Mouse (Mus musculus): ENCODE data around the gene Diexf. TPM values are rescaled to one million over a fixed set of nuclear protein-coding genes. Genes with fewer than 3 reads are reported as not detected.

Diexf gene
- total RNA-seq, 2 experiments from 2014 or later, result 6.0 to 7.6 TPM

GRCm38 (mm10) chr1:193142517-193143062 is 12.5 kb upstream of the Diexf start:
- intact Hi-C loops (cut with DNase I), result no loop called here
- no peak for DNase-seq

- intact Hi-C loops (cut with DNase I), result no loop called here
Measured at GRCm38 (mm10) chr1:193141118-193141517, 11.0 kb upstream of the Diexf start.

DNA sequence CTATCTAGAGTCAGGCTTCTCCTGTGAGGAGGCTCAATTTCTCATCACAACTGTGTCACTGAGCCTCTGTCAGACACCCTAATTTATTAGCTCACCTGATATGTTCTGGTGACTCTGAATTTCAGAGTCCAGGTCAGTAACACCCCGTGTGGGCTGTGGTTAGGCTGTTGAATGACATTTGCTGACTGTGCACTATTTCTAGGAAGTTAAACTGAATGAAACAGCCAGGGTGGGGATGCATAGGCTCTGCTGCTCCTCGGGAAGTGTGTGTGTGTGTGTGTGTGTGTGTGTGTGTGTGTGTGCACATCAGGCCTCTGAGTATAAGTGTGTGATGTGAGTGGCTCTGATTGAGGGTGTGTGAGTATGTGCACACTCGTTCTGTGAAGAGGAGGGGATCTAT is 8.6 kb upstream of the Diexf start:
- no peak for DNase-seq
- intact Hi-C loops (cut with DNase I), result no loop called here

More at GRCm38 (mm10) chr1:193141118-193141517, 11.0 kb upstream of the Diexf start:
- no peak for DNase-seq

DNA sequence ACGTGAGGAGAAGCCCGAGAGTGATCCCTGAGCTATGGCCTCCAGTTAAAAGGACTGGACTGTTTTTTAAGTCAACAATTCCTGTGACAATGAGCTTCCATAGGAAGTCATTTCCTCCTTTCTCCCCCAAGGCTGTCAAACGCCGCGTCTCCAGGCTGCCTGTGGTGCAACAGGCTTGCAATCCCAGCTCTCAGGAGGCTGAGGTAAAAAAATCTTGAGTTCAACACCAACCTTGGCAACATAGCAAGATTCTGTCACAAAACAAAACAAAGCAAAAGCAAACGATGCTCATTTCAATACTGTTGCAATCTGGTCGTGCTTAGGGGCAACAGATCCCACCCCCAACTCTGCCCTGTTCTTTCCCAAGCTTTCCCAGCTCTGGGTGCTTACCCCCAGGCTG is 8.0 kb upstream of the Diexf start:
- DNase-seq, result no peak
- intact Hi-C loops (cut with DNase I), result no loop called here

- no peak for DNase-seq
- intact Hi-C loops (cut with DNase I), result no loop called here
Measured at GRCm38 (mm10) chr1:193133726-193134125, 3.7 kb upstream of the Diexf start.

DNA sequence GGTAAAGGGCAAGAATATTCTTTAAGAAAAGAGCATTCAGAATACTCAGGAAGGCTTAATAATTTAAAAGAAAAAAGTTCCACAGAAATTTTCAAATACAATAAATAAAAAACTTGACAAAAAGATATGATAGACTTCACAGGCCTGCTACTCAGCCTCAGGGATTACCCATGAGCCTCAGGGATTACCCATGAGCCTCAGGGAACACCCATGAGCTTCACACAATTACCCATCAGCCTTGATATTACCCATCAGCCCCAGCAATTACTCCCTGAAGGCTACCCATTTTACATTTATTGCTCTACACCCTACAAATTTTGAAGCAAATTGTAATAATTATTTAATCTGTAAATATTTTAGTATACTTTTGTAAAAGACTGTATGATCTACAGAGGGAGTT is 2.3 kb upstream of the Diexf start:
- no peak for DNase-seq
- intact Hi-C loops (cut with DNase I), result no loop called here

GRCm38 (mm10) chr1:193131311-193131948 is 1.4 kb upstream of the Diexf start:
- no peak for DNase-seq
- intact Hi-C loops (cut with DNase I), result no loop called here

GRCm38 (mm10) chr1:193130839-193131238 is 767 bp upstream of the Diexf start:
- intact Hi-C loops (cut with DNase I), result no loop called here
- no peak for DNase-seq

GRCm38 (mm10) chr1:193130456-193130825 is 369 bp upstream of the Diexf start:
- no peak for DNase-seq
- intact Hi-C loops (cut with DNase I), result no loop called here

DNA sequence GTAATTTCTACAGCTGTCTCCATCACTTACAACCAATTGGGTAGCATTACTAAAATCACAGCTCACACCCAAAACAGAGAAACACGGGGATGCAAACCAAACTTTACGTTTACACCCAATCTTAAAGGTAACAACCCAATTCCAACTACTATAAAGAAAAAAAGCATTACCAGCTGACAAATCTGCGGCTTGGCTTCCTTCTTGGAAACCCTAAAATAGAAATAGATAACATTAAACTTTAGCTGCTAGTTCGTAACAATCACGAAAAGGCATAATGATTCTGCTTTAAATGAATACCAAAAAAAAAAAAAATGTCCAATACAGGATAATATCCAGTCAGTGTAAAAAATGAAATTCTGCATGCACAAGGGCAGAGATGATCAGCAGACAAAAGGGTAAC is 751 bp downstream of the Diexf start:
- intact Hi-C loops (cut with DNase I), result loop anchor here (10.0 kb wide), 1 partner anchor 345 kb away; no protein-coding TSS in a partner anchor
- DNase-seq, result no peak

DNA sequence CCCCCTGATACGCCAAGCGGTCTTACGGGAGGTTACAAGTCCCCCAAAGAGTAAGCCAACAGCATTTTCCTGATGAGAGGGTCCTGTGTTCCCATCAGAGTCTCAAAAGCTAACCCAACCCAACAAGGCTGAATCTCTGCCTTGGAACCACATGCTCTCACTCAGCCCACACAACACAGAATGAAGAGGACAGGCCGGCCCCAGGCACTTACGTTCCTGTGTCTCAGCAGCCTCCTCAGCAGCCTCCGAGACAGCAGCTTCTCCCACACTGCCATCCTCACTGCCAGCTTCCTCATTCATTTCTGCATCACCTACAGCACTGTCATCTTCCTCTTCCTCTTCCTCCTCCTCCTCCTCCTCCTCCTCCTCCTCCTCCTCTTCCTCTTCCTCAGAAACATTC is 2.0 kb downstream of the Diexf start:
- DNase-seq, result no peak
- intact Hi-C loops (cut with DNase I), result loop anchor here (10.0 kb wide), 1 partner anchor 343 kb away; no protein-coding TSS in a partner anchor

- intact Hi-C loops (cut with DNase I), result loop anchor here (2.0 to 10.0 kb wide), 2 partner anchors 125 to 341 kb away; no protein-coding TSS in a partner anchor
- no peak for DNase-seq
Measured at GRCm38 (mm10) chr1:193125835-193126234, 4.2 kb downstream of the Diexf start.

GRCm38 (mm10) chr1:193123290-193123689 is 6.8 kb downstream of the Diexf start:
- DNase-seq, result no peak
- intact Hi-C loops (cut with DNase I), result loop anchor here (10.0 kb wide), 1 partner anchor 338 kb away; no protein-coding TSS in a partner anchor

DNA sequence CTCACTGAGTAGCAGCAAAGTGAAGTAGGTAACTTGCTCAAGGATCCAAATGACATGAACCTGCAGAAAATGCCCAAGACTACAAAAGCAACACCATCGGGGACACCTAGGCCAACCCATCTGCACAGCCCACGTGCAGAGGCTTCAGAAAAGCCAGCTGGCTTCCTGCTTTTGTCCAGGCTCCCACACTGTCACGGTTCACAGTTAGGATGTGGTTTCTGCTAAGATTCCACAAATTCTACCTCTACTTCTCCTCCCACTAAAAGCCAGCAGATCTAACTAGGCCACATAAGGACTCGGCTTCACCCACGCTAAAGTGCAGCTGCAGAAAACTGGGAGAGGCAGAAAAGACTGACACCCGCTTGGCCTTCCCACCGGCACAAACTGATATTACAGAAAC is 7.3 kb downstream of the Diexf start:
- DNase-seq, result no peak
- intact Hi-C loops (cut with DNase I), result loop anchor here (10.0 kb wide), 1 partner anchor 338 kb away; no protein-coding TSS in a partner anchor

- DNase-seq, result no peak
- intact Hi-C loops (cut with DNase I), result no loop called here
Measured at GRCm38 (mm10) chr1:193112093-193112492, 18.0 kb downstream of the Diexf start.

DNA sequence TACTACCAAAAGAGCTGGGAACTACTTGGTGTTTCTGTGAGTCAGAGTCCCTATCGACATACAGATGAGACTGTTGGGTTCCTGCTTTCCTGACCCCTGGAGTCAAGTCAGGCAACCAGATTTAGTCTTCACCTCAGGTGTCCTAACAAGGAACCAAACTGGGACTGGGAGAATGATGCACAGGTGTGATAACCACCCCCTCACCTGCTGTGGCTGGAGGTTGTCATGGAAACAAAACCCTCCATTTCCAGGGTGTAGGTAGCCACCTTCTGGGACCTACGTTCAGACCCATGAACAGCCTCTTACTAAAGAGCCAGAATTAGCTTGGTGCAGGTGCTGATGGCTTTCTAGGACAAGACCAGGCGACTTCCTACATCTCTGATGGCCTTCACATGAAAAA is 27.1 kb downstream of the Diexf start:
- intact Hi-C loops (cut with DNase I), result no loop called here
- no peak for DNase-seq

DNA sequence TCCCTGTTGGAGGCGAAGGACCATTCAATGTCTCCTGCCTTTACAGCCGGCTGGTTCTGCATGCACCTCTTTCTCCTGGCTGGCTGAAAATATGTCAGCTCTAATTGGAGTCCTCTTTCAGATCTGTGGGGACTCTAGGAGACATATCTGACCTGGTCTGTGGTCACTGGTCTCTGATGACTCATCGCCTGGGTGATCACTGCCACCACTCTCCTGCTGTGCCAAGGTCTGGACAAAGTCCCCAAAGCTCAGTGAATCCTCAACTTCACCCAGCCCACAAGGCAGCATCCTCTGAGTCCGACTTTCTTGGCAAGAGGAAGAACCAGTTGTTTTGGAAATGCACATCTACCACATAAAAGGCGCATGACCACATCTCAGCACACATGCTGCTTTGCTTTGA is 27.5 kb downstream of the Diexf start:
- intact Hi-C loops (cut with DNase I), result no loop called here
- DNase-seq, result no peak

- no peak for DNase-seq
- intact Hi-C loops (cut with DNase I), result no loop called here
Measured at GRCm38 (mm10) chr1:193102029-193102428, 28.0 kb downstream of the Diexf start.

DNA sequence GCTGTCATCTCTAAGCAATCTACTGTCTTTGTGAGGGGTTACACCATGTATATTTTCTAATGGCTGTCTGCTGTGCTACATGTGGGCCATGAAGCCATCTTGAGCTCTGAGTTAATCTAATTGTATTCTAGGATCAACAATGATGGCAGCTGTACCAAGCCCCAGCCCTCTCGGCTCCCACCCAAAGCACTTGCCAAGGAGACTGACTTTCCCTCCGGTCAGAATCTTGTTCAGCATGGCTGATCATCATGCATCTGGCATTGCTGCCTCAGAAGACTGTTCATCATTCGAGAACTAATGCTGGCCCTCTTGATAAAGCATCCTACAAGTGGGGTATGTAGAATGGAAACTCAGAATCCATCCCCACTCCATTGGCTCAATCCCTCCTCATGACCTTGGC is 31.1 kb downstream of the Diexf start:
- intact Hi-C loops (cut with DNase I), result no loop called here

GRCm38 (mm10) chr1:193093596-193093995 is 36.5 kb downstream of the Diexf start:
- intact Hi-C loops (cut with DNase I), result no loop called here
- no peak for DNase-seq

More for the DNA sequence above, 31.1 kb downstream of the Diexf start:
- DNase-seq, result no peak

DNA sequence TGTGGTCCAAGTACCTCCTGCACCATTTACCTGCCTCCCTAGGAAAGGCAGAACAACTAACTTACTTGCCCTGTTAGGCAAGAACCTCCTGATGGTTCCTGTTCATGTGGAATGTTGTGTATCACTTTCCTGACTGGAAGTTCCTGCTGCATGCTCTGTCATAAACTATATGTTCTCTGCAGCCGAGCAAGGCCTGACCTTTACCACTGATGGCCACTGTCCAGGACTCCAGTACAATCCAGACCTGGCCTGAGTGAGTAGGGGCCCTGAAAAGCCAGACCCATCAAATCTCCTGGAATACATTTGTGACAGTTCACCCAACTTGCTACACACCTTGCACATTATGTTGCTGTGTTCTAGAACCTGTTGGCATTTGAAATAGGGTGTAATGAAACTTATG is 37.3 kb downstream of the Diexf start:
- intact Hi-C loops (cut with DNase I), result no loop called here

GRCm38 (mm10) chr1:193090894-193091293 is 39.2 kb downstream of the Diexf start:
- no peak for DNase-seq
- intact Hi-C loops (cut with DNase I), result no loop called here

More for the DNA sequence above, 37.3 kb downstream of the Diexf start:
- DNase-seq, result no peak
